Mouse (Mus musculus): Measurements from ENCODE around the gene Mid1.
"Not testable (repeated sequence)": the region's sequence is repeated elsewhere in the genome, so short reads cannot be mapped to it uniquely, and the experiment has no call there.

Mid1 gene

DNA sequence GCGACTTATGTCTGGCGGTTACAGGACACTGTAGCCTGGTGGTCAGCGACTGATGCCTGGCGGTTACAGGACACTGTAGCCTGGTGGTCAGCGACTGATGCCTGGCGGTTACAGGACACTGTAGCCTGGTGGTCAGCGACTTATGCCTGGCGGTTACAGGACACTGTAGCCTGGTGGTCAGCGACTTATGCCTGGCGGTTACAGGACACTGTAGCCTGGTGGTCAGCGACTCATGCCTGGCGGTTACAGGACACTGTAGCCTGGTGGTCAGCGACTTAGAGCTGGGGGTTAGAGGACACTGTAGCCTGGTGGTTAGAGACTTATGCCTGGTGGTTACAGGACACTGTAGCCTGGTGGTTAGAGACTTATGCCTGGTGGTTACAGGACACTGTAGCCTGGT, 328.4 kb downstream of the Mid1 start:
- in situ Hi-C loops (cut with MboI; ENCODE audit: low sequenced_read_pairs) = not testable (repeated sequence)

DNA sequence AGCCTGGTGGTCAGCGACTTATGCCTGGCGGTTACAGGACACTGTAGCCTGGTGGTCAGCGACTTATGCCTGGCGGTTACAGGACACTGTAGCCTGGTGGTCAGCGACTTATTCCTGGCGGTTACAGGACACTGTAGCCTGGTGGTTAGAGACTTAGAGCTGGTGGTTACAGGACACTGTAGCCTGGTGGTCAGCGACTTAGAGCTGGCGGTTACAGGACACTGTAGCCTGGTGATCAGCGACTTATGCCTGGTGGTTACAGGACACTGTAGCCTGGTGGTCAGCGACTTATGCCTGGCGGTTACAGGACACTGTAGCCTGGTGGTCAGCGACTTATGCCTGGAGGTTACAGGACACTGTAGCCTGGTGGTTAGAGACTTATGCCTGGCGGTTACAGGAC, 329.0 kb downstream of the Mid1 start:
- in situ Hi-C loops (cut with MboI; ENCODE audit: low sequenced_read_pairs) = not testable (repeated sequence)

DNA sequence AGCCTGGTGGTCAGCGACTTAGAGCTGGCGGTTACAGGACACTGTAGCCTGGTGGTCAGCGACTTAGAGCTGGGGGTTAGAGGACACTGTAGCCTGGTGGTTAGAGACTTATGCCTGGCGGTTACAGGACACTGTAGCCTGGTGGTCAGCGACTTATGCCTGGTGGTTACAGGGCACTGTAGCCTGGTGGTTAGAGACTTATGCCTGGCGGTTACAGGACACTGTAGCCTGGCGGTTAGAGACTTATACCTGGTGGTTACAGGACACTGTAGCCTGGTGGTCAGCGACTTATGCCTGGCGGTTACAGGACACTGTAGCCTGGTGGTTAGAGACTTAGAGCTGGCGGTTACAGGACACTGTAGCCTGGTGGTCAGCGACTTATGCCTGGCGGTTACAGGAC, 330.9 kb downstream of the Mid1 start:
- in situ Hi-C loops (cut with MboI; ENCODE audit: low sequenced_read_pairs) = not testable (repeated sequence)

DNA sequence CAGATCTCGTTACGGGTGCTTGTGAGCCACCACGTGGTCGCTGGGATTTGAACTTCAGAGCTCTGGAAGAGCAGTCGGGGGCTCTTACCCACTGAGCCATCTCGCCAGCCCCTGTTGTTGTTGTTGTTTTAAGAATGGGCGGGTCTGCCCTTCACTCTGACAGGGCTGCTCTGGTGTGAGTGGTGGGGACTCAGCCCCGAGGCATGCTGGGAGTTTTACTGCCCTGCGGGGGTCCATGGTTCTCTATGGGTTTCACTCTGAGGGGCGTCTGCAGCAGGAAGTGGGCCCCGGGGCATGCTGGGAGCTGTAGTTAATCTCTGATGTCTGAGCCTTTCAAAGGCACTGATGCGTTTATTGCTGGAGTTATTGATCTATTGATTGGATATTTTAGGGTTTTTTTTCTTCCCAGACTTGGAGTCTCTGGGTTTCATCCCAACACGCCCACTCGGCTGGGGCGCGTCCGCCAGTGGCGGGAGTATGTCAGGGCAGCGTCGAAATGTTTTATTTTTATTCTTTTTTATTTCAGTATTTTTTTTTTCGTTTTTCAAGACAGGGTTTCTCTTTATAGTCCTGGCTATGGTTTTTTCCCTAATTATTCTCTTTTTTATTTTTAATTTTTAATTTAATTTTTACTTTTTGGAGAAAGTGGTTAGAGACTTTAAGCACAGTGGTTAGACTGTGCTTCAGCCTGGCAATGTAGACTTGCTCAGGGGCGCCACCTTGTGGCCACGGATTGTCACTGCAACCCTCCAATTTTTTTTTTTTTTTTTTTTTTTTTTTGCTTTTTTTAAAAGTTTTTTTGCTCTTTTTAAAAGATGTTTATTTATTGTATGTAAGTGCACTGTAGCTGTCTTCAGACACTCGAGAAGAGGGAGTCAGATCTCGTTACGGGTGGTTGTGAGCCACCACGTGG, 332.6 kb downstream of the Mid1 start:
- in situ Hi-C loops (cut with MboI; ENCODE audit: low sequenced_read_pairs) = not testable (repeated sequence)

DNA sequence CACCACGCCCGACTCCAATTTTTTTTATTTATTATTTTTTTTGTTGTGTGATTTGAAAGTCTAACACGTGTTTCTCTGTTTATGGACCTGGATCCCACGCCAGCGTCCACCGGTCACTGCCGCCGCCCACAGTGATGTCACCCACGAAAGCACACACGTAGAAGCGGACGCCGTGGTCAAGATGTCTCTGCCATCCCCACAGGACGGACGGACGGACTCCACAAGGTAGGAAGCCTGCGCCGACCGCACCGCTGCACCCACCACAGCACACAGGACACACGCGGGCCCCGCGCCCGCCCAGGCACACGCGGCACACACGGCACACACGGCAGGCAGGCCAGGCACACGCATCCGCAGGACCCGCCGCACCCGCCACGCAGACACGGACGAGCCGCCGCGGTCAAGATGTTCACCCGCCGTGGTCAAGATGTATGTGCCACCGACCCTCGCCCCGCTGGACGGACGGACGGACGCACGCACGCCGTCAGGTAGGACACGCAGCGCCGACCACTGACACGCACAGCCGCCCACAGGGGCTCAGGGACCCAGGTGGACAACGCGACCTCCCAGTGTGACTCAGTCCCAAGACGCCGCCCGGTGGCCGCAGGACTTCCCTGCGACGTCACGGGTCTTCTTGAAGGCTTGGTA, 333.7 kb downstream of the Mid1 start:
- in situ Hi-C loops (cut with MboI; ENCODE audit: low sequenced_read_pairs) = not testable (repeated sequence)

DNA sequence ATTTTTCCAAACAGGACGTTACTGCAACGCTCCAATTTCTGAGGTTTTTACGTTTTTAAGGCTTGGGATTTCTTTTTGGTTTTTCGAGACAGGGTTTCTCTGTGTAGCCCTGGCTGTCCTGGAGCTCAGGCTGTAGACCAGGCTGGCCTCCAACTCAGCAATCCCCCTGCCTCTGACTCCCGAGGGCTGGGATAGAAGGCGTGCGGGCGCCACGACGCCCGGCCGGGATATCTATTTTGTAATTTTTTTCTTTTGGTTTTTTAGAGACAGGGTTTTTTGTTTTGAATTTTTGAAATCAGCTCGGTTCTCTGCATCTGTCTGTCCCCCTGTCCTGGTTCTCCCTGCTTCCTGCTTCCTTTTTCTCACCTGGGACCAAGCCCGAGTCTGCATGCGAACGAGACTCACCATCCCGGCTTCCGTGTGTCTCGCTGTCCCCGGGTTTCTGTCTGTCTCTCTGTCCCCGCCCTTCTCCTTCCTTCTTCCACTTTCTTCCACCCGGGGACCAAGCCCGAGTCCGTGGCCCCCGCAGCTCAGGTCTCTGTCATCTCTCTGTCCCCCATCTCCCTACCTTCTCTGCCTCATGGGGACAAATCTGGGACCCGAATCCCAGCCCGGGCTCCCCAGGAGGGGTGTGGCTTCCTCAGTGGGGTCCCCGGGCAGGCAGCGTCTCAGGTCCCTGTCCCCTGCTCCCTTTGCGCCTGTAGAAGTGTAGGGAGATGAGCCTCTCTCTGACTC, 334.4 kb downstream of the Mid1 start:
- in situ Hi-C loops (cut with MboI; ENCODE audit: low sequenced_read_pairs) = not testable (repeated sequence)

DNA sequence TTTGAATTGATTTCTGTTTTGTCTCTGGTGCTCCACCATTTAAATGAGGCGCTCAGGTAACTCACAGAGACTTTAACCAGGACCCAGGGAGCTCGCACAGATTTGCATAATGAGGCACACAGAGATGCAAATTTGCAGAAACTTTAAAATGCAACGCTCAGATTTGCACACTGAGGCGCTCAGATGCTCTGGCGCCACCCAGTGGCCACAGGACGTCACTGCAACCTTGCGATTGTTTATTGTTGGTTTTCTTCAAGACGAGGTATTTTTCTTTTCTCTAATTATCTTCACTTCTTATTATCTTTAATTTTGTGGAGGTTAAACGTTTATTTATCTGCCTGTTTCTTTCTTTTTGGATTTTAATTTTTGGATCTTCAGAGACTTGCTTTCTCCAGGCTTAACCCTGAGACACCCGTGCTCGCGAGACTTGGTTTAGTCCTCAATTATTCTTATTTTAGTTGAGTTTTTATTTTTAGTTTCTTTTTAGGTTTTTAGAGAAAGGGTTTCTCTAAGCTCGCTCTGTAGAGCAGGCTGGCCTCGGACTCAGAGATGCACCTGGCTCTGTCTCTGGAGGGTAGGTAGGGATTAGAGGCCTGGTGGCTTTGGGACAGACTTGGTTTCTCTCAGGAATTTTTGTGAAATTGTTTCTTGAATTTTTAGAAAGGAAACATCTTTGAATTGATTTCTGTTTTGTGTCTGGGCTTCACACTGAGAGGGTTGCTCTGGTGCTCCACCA, 335.1 kb downstream of the Mid1 start:
- in situ Hi-C loops (cut with MboI; ENCODE audit: low sequenced_read_pairs) = not testable (repeated sequence)

DNA sequence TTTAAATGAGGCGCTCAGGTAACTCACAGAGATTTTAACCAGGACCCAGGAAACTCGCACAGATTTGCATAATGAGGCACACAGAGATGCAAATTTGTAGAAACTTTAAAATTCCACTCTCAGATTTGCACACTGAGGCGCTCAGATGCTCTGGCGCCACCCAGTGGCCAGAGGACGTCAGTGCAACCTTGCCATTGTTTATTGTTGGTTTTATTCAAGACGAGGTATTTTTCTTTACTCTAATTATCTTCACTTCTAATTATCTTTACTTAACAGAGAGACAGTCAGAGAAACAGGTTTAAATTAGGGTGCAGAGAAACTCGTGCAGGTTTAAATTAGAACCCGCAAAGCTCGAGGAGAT, 335.7 kb downstream of the Mid1 start:
- in situ Hi-C loops (cut with MboI; ENCODE audit: low sequenced_read_pairs) = not testable (repeated sequence)

DNA sequence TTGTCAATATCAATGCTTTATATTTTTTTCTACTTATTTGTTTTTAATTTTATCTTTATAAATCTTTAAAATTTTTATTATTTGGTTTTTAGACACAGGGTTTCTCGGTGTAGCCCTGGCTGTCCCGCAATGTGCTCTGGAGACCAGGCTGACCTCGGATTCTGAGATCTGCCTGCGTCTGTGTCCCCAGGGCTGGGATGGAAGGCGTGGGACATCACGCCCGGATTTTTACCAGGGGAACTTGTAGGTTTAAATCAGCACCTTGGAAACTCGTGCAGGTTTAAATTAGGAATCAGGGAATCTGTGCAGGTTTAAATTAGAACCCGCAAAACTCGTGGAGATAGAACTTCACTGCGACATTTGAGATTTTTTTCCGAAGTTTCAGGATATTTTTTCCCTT, 336.2 kb downstream of the Mid1 start:
- in situ Hi-C loops (cut with MboI; ENCODE audit: low sequenced_read_pairs) = not testable (repeated sequence)

DNA sequence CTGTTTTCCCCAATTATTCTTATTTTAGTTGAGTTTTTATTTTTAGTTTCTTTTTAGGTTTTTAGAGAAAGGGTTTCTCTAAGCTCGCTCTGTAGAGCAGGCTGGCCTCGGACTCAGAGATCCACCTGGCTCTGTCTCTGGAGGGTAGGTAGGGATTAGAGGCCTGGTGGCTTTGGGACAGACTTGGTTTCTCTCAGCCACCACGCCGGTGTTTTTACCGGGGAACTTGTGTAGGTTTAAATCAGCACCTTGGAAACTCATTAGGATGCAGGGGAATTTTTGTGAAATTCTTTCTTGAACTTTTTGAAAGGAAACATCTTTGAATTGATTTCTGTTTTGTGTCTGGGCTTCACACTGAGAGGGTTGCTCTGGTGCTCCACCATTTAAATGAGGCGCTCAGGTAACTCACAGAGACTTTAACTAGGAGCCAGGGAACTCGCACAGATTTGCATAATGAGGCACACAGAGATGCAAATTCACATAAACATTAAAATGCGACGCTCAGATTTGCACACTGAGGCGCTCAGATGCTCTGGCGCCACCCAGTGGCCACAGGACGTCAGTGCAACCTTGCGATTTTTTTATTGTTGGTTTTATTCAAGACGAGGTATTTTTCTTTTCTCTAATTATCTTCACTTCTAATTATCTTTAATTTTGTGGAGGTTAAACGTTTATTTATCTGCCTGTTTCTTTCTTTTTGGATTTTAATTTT, 336.9 kb downstream of the Mid1 start:
- in situ Hi-C loops (cut with MboI; ENCODE audit: low sequenced_read_pairs) = not testable (repeated sequence)
